Mouse (Mus musculus): ENCODE data around the gene Rad51b. TPM values are rescaled to one million over a fixed set of nuclear protein-coding genes. Genes with fewer than 3 reads are reported as not detected.

Rad51b gene
- polyA plus RNA-seq, 1 experiment from 2014 or later, result 6.6 TPM

DNA sequence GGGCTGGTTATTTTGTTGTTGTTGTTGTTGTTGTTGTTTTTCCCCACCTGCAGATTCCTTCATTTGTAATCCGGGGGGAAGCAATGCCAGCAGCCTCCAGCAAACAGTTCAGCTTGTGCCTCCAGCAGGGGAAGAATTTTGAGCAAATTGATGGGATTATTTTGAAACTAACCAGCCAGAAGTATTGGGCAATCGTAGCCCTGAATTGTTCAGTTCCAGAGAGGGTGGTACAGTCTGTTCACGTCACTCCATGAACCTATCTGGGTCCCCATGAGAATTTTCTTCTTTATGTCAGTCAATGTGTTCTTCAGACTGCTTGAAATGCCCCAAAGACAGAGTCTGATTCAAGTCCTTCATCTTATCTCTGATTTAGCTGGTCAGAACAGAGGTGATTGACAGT, 138.4 kb downstream of the Rad51b start:
- no peak for DNase-seq (ENCODE audit: low spot score)
- H3K9me3 ChIP-seq, result no peaks in the 10 kb centered on the region
- H3K4me3 ChIP-seq, result no peak overlapping the region
- H3K27me3 ChIP-seq (ENCODE audit: insufficient read depth, poor library complexity, severe bottlenecking), result no peaks in the 10 kb centered on the region
- WGBS, result 70% methylated on average over 3 of the region's 3 CpGs
- H3K36me3 ChIP-seq, result no peaks in the 10 kb centered on the region
- peaks cover 34% of the 10 kb centered on the region for H3K4me1 ChIP-seq (replicated peaks)
- no peak overlapping the region for H3K27ac ChIP-seq

DNA sequence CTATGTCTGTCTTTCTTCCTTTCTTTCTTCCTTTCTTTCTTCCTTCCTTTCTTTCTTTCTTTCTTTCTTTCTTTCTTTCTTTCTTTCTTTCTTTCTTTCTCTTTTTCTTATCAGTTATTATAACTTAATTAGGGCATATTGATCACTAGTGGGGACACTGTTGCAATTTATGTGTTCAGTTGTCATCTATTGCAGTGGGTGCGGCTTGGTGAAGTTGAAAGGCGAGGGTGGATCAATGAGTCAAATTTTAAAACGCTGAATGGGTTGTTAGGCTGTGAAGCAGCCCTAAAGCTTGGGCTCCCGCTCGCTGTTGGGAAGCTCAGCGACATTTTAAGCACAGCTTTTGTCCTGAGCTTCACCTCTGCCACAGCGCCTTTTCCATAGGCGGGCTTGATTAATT, 139.0 kb downstream of the Rad51b start:
- H3K9me3 ChIP-seq, result no peaks in the 10 kb centered on the region
- no peak overlapping the region for H3K4me3 ChIP-seq
- H3K27ac ChIP-seq, result no peak overlapping the region
- WGBS, result 63% methylated on average over 8 of the region's 8 CpGs
- no peaks in the 10 kb centered on the region for H3K27me3 ChIP-seq (ENCODE audit: insufficient read depth, poor library complexity, severe bottlenecking)
- no peak for DNase-seq (ENCODE audit: low spot score)
- H3K36me3 ChIP-seq, result no peaks in the 10 kb centered on the region
- peaks cover 32% of the 10 kb centered on the region for H3K4me1 ChIP-seq (replicated peaks)

- H3K4me1 ChIP-seq (replicated peaks), result peaks cover 31% of the 10 kb centered on the region
- no peaks in the 10 kb centered on the region for H3K27me3 ChIP-seq (ENCODE audit: insufficient read depth, poor library complexity, severe bottlenecking)
- H3K9me3 ChIP-seq, result no peaks in the 10 kb centered on the region
- H3K36me3 ChIP-seq, result no peaks in the 10 kb centered on the region
- no peak overlapping the region for H3K4me3 ChIP-seq
- no peak overlapping the region for H3K27ac ChIP-seq
- WGBS, result 78% methylated on average over 4 of the region's 4 CpGs
- DNase-seq (ENCODE audit: low spot score), result no peak
Measured at GRCm38 (mm10) chr12:79436892-79437291, 139.8 kb downstream of the Rad51b start.

DNA sequence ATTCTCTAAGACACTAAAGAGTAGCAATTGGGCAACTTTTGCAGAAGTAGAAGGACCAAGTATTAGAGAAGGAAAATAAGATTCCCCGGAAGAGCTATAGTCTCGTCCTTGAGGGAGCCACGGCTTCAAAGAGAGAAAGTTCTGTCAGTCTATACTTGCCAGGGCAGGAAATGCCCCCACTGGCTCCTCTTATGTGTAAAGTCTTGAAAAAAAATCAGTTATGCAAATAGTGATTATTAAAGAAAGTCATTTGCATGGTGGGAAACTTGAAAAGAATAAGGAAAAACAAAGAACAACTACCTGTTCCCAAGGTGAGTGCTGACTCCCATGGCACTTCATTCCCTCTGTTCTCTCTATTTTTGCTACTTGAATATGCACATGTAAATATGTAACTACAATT, 140.5 kb downstream of the Rad51b start:
- no peaks in the 10 kb centered on the region for H3K9me3 ChIP-seq
- no peaks in the 10 kb centered on the region for H3K27me3 ChIP-seq (ENCODE audit: insufficient read depth, poor library complexity, severe bottlenecking)
- H3K4me1 ChIP-seq (replicated peaks), result peaks cover 31% of the 10 kb centered on the region
- DNase-seq (ENCODE audit: low spot score), result no peak
- WGBS, result 85% methylated on average over 3 of the region's 3 CpGs
- H3K36me3 ChIP-seq, result no peaks in the 10 kb centered on the region
- no peak overlapping the region for H3K4me3 ChIP-seq
- H3K27ac ChIP-seq, result no peak overlapping the region

DNA sequence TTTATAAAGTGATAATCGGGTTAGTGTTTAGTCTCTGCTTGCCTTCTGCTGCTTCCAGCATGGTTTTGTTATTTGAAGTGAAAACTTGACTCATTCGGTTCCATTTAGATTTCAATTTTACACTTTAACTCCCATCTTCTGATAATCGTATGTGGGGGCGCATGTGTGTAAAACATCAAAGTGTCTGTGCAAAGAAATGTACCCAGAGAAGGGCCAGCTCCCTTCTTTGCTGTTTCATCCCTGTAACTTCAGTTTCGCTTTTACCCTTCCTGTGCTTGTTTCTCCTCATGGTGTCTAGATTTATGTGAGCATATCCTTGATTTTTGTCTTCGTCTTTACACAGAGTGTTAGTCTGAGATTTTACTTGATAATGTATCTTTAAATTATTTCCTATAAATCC, 142.9 kb downstream of the Rad51b start:
- Histone ChIP-seq H3K4me3 (no peak overlapping the region), H3K36me3 (no peaks in the 10 kb centered on the region), H3K4me1 (replicated peaks) (peaks cover 22% of the 10 kb centered on the region), H3K27ac (no peak overlapping the region), H3K27me3 (ENCODE audit: insufficient read depth, poor library complexity, severe bottlenecking) (no peaks in the 10 kb centered on the region), H3K9me3 (no peaks in the 10 kb centered on the region)
- 94% methylated on average over 6 of the region's 6 CpGs for WGBS
- DNase-seq (ENCODE audit: low spot score), result no peak

DNA sequence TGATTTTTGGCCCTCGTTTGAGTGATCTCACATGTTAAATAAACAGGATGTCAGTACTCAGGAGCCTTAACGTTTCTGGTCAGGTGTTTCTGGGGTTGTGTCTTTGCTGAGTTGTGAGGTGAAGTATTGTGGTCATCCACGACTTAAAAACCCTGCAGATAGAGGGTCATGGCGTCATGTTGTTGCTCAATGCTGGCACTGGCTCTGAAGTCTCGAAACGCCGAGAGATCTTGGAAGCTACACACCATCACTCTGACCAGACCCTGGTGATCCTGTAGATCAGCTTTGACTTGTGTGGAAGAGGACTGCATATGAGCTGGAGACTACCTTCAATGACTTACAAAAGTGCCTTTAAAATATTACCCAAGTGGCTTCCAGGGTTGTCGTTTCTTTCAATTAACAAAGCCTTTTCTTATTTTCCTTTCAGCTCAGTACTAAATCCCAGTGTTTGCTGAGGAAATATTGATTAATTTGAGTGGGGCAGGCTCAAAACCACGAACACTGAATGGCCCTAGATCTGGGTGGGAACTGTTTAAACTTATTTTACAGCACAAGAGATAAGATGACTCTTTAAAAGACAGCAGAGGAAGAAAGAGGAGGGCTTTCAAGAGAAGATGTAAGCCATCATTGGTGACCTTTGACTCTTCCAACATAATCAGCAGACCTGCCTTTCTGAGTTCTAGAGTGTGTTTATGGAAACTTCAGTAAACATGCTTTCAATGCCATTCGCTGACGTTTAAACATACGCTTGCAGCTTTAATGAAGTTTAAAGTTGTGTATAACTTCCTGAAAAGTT, 144.3 kb downstream of the Rad51b start:
- 83% methylated on average over 12 of the region's 12 CpGs for WGBS

GRCm38 (mm10) chr12:79442126-79442525, 145.0 kb downstream of the Rad51b start:
- no peaks in the 10 kb centered on the region for H3K36me3 ChIP-seq
- H3K9me3 ChIP-seq, result no peaks in the 10 kb centered on the region
- H3K4me1 ChIP-seq (replicated peaks), result peaks cover 9% of the 10 kb centered on the region; the same call in 1 of the 2 replicates
- H3K27ac ChIP-seq, result no peak overlapping the region
- DNase-seq (ENCODE audit: low spot score), result no peak
- WGBS, result 81% methylated on average over 7 of the region's 7 CpGs
- no peaks in the 10 kb centered on the region for H3K27me3 ChIP-seq (ENCODE audit: insufficient read depth, poor library complexity, severe bottlenecking)
- H3K4me3 ChIP-seq, result no peak overlapping the region

More for the DNA sequence above, 144.3 kb downstream of the Rad51b start:
- Histone ChIP-seq H3K27me3 (ENCODE audit: insufficient read depth, poor library complexity, severe bottlenecking) (no peaks in the 10 kb centered on the region), H3K27ac (no peak overlapping the region), H3K4me1 (replicated peaks) (peaks cover 11% of the 10 kb centered on the region), H3K36me3 (no peaks in the 10 kb centered on the region), H3K9me3 (no peaks in the 10 kb centered on the region), H3K4me3 (no peak overlapping the region)
- no peak for DNase-seq (ENCODE audit: low spot score)

DNA sequence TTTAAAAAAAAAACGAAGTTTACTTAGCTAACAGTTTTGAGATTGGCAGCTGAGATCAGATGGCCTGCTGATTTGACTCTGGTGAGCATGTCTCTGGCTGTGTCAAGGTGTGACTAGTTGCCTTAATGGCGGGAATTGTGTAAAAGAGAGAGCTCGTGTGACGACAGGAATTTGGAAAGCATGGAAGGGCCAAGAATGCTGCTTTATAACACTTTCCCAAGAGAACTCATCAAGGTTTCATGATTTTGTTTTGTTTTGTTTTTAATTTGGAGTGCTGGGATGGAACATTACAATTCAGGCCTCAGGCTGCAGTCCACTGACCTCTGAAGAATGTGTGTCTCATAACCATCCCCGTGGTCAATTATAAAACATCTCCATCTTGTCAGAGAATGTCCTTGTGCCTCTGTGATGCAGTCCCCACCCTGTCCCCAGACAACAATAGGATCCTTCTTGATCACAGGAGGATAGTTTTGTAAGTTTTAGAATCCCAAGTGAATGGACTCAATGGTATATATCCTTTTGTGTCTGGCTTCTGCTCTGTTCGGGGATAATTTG, 145.8 kb downstream of the Rad51b start:
- H3K4me1 ChIP-seq (replicated peaks), result peaks cover 9% of the 10 kb centered on the region; the same call in 1 of the 2 replicates
- no peaks in the 10 kb centered on the region for H3K9me3 ChIP-seq
- no peak overlapping the region for H3K4me3 ChIP-seq
- no peaks in the 10 kb centered on the region for H3K36me3 ChIP-seq
- H3K27me3 ChIP-seq (ENCODE audit: insufficient read depth, poor library complexity, severe bottlenecking), result no peaks in the 10 kb centered on the region
- WGBS, result 61% methylated on average over 6 of the region's 6 CpGs
- no peak overlapping the region for H3K27ac ChIP-seq
- DNase-seq (ENCODE audit: low spot score), result no peak

GRCm38 (mm10) chr12:79444646-79445045, 147.6 kb downstream of the Rad51b start:
- no peak for DNase-seq (ENCODE audit: low spot score)
- H3K4me3 ChIP-seq, result no peak overlapping the region

GRCm38 (mm10) chr12:79447039-79447438, 150.0 kb downstream of the Rad51b start:
- Histone ChIP-seq H3K27ac (no peak overlapping the region), H3K4me1 (replicated peaks) (peaks cover 13% of the 10 kb centered on the region; the same call in 1 of the 2 replicates), H3K36me3 (no peaks in the 10 kb centered on the region), H3K9me3 (no peaks in the 10 kb centered on the region), H3K4me3 (no peak overlapping the region), H3K27me3 (ENCODE audit: insufficient read depth, poor library complexity, severe bottlenecking) (no peaks in the 10 kb centered on the region)
- WGBS, result 78% methylated on average over 3 of the region's 3 CpGs
- no peak for DNase-seq (ENCODE audit: low spot score)

More at GRCm38 (mm10) chr12:79444646-79445045, 147.6 kb downstream of the Rad51b start:
- Histone ChIP-seq H3K27me3 (ENCODE audit: insufficient read depth, poor library complexity, severe bottlenecking) (no peaks in the 10 kb centered on the region), H3K9me3 (no peaks in the 10 kb centered on the region), H3K36me3 (no peaks in the 10 kb centered on the region), H3K27ac (no peak overlapping the region), H3K4me1 (replicated peaks) (peaks cover 10% of the 10 kb centered on the region; the same call in 1 of the 2 replicates)
- 79% methylated on average over 2 of the region's 2 CpGs for WGBS

DNA sequence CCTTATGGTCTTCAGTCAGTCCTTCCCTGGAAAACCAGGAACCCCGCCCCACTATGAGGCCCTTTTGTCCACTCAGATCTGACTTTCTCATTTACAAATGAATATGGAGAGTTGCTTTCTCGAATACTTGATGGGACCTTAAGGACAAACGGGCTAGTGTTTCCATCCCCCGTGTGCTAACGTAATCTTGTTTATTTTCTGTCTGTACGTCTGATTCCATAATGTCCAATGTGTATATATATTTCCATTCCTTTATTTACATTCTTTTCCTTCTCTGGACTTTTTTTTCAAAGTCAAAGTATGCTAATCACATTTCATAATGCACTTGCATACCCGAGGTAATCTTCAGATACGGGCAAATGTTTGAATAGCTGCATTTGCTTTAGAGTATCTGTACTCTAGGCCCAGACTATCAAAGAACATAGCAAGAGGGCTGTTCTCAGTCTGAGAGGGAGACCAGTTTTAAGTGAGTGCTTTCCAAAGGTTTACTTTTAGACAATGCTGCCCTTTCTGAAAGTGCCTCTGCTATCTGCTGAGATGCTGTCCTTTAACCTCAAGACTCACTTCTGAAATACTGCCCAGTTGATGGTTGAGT, 152.8 kb downstream of the Rad51b start:
- H3K4me1 ChIP-seq (replicated peaks), result peaks cover 9% of the 10 kb centered on the region
- WGBS, result 83% methylated on average over 8 of the region's 8 CpGs
- H3K36me3 ChIP-seq, result no peaks in the 10 kb centered on the region
- no peak overlapping the region for H3K27ac ChIP-seq
- no peaks in the 10 kb centered on the region for H3K9me3 ChIP-seq
- H3K27me3 ChIP-seq (ENCODE audit: insufficient read depth, poor library complexity, severe bottlenecking), result no peaks in the 10 kb centered on the region
- no peak overlapping the region for H3K4me3 ChIP-seq
- DNase-seq (ENCODE audit: low spot score), result no peak

- no peak overlapping the region for H3K4me3 ChIP-seq
- WGBS, result 84% methylated on average over 4 of the region's 4 CpGs
- no peaks in the 10 kb centered on the region for H3K36me3 ChIP-seq
- H3K4me1 ChIP-seq (replicated peaks), result peaks cover 23% of the 10 kb centered on the region
- H3K27me3 ChIP-seq (ENCODE audit: insufficient read depth, poor library complexity, severe bottlenecking), result no peaks in the 10 kb centered on the region
- no peaks in the 10 kb centered on the region for H3K9me3 ChIP-seq
- no peak for DNase-seq (ENCODE audit: low spot score)
- no peak overlapping the region for H3K27ac ChIP-seq
Measured at GRCm38 (mm10) chr12:79452882-79453281, 155.8 kb downstream of the Rad51b start.

DNA sequence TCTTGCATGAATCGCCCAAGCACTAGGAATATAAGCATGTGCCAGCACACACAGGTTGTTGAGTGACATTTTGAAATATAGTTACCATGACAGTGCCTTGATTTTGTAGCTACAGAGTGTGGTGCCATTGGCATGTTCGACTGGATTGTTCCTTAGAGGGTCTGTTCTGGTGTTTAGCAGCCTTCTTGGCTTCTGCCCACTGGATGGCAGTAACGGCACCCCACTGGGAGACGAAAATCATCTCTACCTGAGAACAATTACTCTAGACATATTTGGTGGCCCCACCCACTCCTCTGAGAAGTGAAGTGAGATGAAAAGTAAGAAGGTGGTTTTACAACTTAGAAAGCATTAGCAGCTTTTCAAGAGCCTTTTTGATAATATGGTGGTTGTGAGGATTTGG, 156.9 kb downstream of the Rad51b start:
- H3K4me3 ChIP-seq, result no peak overlapping the region
- H3K27me3 ChIP-seq (ENCODE audit: insufficient read depth, poor library complexity, severe bottlenecking), result no peaks in the 10 kb centered on the region
- no peaks in the 10 kb centered on the region for H3K36me3 ChIP-seq
- no peak overlapping the region for H3K27ac ChIP-seq
- WGBS, result 86% methylated on average over 4 of the region's 4 CpGs
- no peak for DNase-seq (ENCODE audit: low spot score)
- no peaks in the 10 kb centered on the region for H3K9me3 ChIP-seq
- H3K4me1 ChIP-seq (replicated peaks), result peaks cover 23% of the 10 kb centered on the region
